Mouse (Mus musculus) embryonic stem cell, embryonic (primary cell): ENCODE measurements at regions not wholly inside any gene's neighbourhood (a gene's known extent, or its start where the extent isn't known, plus 50 kb on each side); places are given as distances from the start of the nearest gene placed in this dataset.

ENCODE experiments used
- CTCF ChIA-PET, 4 experiments: fragments of 300-600 bp in 2 of 4; fragments of 350-600 bp in 2 of 4; sonication (Branson Sonifier 250); formaldehyde crosslinking; loops; one replicate each; lab custom pipeline; 2022; ENCODE audit warnings: inconsistent platforms in 2 of 4; lab: Charles Lee
- POLR2A ChIA-PET, 4 experiments: fragments of 300-600 bp in 2 of 4; fragments of 350-600 bp in 2 of 4; sonication (Branson Sonifier 250); formaldehyde crosslinking; loops; one replicate each; lab custom pipeline; 2022; ENCODE audit warnings: antibody characterized with exemption in 4 of 4, inconsistent platforms in 1 of 4; lab: Charles Lee

DNA sequence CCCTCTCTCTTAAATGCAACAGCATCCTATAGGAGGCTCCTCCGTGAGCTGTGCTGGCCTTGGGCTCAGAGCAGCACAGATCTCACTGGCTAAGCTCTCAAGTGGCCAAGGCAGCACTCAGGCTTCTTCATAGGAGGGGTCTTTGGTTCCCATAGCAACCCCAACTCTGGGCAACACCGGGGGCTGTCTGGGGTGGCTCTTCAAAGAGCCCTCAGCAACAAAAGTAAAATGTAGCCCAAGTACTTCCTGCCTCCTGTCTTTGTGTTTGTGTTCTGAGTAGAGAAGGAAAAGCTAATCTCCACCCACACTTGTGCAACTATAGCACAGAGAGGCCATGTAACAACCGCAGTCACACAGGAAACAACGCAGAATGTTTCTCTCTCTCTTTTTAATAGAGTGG, 322.2 kb upstream of the Tbx3 start:
- CTCF ChIA-PET: no interaction called here
- POLR2A ChIA-PET: no interaction called here

GRCm38 (mm10) chr5:119349395-119349794, 321.1 kb upstream of the Tbx3 start:
- ChIA-PET CTCF (no interaction called here), POLR2A (interaction anchor here in 1 of 4 experiments (0.6 kb wide), 1 partner anchor 269 kb away, joined by 3 read pairs; no protein-coding TSS in a partner anchor)

GRCm38 (mm10) chr5:119350325-119350915, 320.0 kb upstream of the Tbx3 start:
- POLR2A ChIA-PET: interaction anchor here in 1 of 4 experiments (1.4 kb wide), 1 partner anchor 10 kb away, joined by 3 read pairs; no protein-coding TSS in a partner anchor
- CTCF ChIA-PET: no interaction called here

DNA sequence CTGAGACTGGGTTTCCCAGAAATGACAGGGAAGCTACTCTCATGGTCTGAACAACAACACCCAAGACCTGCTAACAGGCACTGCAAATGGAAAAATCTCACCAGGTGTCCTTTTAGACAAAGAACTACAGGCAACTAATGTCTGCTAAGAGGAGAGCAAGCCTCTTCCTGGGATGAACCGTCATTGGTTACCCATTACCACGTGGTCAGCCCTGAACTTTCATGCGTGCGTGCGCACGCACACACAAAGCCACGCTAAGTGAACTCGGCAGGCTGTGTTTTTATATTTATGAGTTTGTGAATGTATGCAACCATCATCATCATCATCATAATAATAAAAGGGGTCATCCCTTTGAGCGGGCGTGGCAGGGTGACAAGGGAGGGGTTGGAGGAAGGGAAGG, 315.0 kb upstream of the Tbx3 start:
- ChIA-PET CTCF (interaction anchor here in 1 of 4 experiments (0.6 kb wide), 2 partner anchors 10 to 336 kb away, joined by 3 read pairs; no protein-coding TSS in a partner anchor), POLR2A (no interaction called here)

DNA sequence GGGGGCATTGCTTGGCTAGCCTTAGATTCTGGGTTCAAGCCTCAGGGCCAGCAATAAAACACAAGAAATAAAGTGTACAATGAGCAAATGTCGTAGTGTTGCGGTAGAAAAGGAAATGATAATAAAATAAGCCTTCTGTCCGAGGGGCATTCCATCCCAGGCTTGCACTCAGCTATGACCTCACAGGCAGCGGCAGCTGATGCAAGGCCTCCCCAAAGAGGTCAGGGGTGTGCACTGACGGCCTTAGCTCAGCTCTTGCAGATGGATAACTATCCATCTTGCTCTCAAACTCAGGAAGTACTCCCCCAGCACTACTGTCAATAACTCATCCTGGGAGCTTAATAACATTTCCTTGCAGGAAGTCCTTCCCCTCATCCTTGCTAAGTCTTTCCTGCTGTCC, 314.4 kb upstream of the Tbx3 start:
- ChIA-PET POLR2A (interaction anchor here in 1 of 4 experiments (0.7 kb wide), 1 partner anchor 1941 kb away, joined by 5 read pairs; no protein-coding TSS in a partner anchor), CTCF (interaction anchor here in 2 of 4 experiments (0.6 kb wide), 3 partner anchors 11 to 859 kb away, joined by 3 to 5 read pairs (median 3); no protein-coding TSS in a partner anchor)

DNA sequence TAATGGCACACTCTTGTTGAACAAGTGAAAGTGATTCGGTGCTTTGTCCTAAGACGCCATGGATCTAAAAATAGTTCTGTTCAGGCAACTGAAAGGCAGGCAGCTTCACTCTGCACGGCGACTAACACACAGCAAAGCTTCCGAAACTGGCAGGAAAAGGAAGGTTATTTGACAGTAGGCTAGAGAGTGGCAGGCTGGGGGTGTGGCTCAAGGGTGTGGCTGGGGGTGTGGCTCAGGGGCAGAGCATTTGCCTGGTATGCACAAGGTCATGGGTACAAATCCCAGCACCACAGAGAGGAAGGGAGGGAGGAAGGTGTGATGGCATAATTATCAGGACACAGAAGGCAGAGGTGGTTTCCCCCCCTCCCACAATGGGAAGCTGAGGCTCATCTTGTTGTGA, 310.8 kb upstream of the Tbx3 start:
- ChIA-PET POLR2A (interaction anchor here in 3 of 4 experiments (0.7 to 1.6 kb wide), 9 partner anchors 9 to 372 kb away, joined by 3 read pairs; no protein-coding TSS in a partner anchor), CTCF (interaction anchor here (0.6 to 1.7 kb wide), 8 partner anchors 90 to 578 kb away, joined by 3 to 5 read pairs (median 4); no protein-coding TSS in a partner anchor)

DNA sequence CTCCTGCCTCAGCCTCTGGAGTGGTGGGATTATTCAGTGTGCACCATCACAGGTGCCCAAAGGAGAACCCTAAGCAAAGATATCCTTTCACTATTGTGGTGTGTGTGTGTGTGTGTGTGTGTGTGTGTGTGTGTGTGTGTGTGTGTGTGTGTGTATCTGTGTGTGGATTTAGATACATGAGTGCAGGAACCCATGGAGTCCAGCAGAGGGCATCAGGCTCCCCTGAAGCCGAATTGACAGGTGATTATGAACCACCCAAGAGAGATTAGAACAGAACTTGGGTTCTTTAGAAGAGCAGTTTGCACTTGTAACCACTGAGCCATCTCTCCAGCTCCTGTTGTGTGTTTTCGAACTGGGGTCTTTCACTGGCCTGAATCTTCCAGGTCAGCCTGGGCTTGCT, 310.1 kb upstream of the Tbx3 start:
- POLR2A ChIA-PET: interaction anchor here in 2 of 4 experiments (0.7 to 1.6 kb wide), 6 partner anchors 10 to 372 kb away, joined by 3 read pairs; no protein-coding TSS in a partner anchor
- CTCF ChIA-PET: interaction anchor here (0.6 to 1.7 kb wide), 9 partner anchors 89 to 579 kb away, joined by 3 to 6 read pairs (median 4); no protein-coding TSS in a partner anchor

GRCm38 (mm10) chr5:119361406-119362044, 308.9 kb upstream of the Tbx3 start:
- ChIA-PET CTCF (interaction anchor here in 1 of 4 experiments (0.6 kb wide), 1 partner anchor 258 kb away, joined by 3 read pairs; no protein-coding TSS in a partner anchor), POLR2A (interaction anchor here in 1 of 4 experiments (0.5 kb wide), 1 partner anchor 323 kb away, joined by 14 read pairs; no protein-coding TSS in a partner anchor)

DNA sequence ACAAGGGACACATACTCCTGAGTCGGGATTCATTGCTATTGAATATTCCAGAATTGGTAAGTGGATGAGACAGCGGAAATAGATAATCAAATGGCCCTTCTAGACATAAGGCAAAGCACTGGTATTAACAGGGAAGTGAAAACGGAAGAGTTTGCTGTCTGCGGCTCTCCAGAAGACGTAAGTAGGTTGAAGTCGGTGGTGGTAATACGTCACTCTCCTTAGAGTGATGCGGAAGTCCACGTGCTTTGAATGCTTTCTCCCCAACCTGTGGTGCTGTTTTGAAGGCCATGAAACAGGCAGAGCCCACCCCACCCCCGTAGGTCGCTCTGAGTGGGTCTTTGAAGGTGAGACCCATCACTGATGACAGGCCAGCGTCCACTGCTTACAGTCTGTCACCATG, 308.0 kb upstream of the Tbx3 start:
- POLR2A ChIA-PET: no interaction called here
- CTCF ChIA-PET: interaction anchor here in 1 of 4 experiments (0.6 kb wide), 1 partner anchor 379 kb away, joined by 4 read pairs; no protein-coding TSS in a partner anchor

DNA sequence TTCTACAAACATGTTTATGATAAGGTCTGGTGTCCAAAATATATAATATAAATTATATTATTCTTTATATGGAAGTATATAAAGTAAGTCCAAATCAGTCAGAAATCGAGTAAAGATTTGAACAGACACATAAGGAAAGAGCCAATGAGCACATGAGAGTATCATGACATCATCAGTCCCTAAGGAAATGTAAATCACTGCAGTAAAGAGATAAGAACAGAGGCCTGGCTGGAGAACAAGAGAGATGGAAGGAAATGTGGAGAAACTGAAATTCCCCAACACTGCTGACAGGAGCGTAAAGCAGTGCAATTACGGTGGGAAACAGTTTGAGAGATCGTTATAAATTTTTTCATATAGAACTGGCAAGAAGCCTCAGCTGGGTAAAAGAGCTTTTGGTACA, 306.2 kb upstream of the Tbx3 start:
- CTCF ChIA-PET: no interaction called here

DNA sequence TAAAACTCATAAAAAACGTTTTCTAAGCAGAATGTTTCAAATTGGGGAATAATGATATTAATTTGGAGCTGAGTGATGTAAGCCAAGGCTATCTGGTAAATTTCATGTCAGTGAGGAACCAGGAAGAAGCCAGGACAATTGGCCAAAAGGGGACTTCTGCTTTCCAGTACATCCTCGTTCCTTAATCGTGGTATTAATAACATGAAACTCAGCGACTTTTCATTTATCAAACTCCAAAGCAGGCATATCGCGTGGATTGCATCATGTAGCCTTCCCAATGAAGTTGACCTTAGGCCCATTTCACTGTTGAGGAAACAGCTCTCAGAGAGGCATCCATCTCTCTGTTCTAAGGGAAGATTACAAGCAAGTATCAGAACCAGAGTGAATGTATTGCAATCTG, 305.3 kb upstream of the Tbx3 start:
- ChIA-PET CTCF (interaction anchor here in 1 of 4 experiments (0.5 kb wide), 1 partner anchor 205 kb away, joined by 11 read pairs; no protein-coding TSS in a partner anchor), POLR2A (no interaction called here)

More for the DNA sequence above, 306.2 kb upstream of the Tbx3 start:
- POLR2A ChIA-PET: no interaction called here

- ChIA-PET CTCF (interaction anchor here in 1 of 4 experiments (0.6 to 0.7 kb wide), 2 partner anchors 177 to 289 kb away, joined by 4 to 5 read pairs; no protein-coding TSS in a partner anchor), POLR2A (no interaction called here)
These were observed 304.2 kb upstream of the Tbx3 start for GRCm38 (mm10) chr5:119366296-119366695.

DNA sequence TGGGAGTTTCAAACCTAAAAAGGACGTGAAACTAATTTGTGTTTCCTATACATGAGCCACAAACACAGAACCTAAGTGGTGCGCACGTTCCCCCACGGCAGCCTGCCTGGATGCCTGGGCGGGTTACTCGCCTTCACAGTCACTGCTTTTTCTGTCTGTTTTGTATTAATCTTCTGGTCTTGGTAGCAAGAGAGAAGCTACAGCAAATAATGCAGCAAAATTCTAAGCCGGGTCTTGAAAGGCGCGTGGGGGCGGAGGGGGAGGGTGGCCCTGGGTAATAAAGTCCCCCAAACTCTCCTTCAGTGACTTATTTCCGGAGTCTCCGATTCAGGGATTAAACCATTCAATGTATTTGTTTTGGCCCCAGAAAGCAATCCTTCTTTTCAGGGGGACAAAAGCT, 300.0 kb upstream of the Tbx3 start:
- POLR2A ChIA-PET: interaction anchor here in 1 of 4 experiments (0.6 kb wide), 1 partner anchor 341 kb away, joined by 3 read pairs; no protein-coding TSS in a partner anchor
- CTCF ChIA-PET: interaction anchor here in 1 of 4 experiments (0.7 kb wide), 1 partner anchor 321 kb away, joined by 3 read pairs; no protein-coding TSS in a partner anchor

- CTCF ChIA-PET: interaction anchor here in 2 of 4 experiments (0.7 to 0.8 kb wide), 2 partner anchors 15 to 320 kb away, joined by 3 to 5 read pairs; no protein-coding TSS in a partner anchor
These were observed 299.5 kb upstream of the Tbx3 start for GRCm38 (mm10) chr5:119370931-119371330.

GRCm38 (mm10) chr5:119373774-119374700, 296.4 kb upstream of the Tbx3 start:
- ChIA-PET POLR2A (interaction anchor here in 3 of 4 experiments (0.5 to 1.6 kb wide), 16 partner anchors 12 to 1184 kb away, joined by 3 to 7 read pairs (median 4); partner anchors contain the start of gene Tbx3 (in 2 of the 3)), CTCF (interaction anchor here in 2 of 4 experiments (0.5 to 0.6 kb wide), 2 partner anchors 216 to 343 kb away, joined by 4 to 5 read pairs; no protein-coding TSS in a partner anchor)

More at GRCm38 (mm10) chr5:119370931-119371330, 299.5 kb upstream of the Tbx3 start:
- POLR2A ChIA-PET: interaction anchor here in 1 of 4 experiments (0.7 kb wide), 1 partner anchor 299 kb away, joined by 3 read pairs; no protein-coding TSS in a partner anchor

GRCm38 (mm10) chr5:119374861-119375260, 295.6 kb upstream of the Tbx3 start:
- ChIA-PET CTCF (interaction anchor here in 1 of 4 experiments (0.6 kb wide), 1 partner anchor 215 kb away, joined by 4 read pairs; no protein-coding TSS in a partner anchor), POLR2A (interaction anchor here in 3 of 4 experiments (0.6 to 1.6 kb wide), 11 partner anchors 12 to 338 kb away, joined by 3 to 7 read pairs (median 4); partner anchors contain the start of gene Tbx3 (in 2 of the 3))

DNA sequence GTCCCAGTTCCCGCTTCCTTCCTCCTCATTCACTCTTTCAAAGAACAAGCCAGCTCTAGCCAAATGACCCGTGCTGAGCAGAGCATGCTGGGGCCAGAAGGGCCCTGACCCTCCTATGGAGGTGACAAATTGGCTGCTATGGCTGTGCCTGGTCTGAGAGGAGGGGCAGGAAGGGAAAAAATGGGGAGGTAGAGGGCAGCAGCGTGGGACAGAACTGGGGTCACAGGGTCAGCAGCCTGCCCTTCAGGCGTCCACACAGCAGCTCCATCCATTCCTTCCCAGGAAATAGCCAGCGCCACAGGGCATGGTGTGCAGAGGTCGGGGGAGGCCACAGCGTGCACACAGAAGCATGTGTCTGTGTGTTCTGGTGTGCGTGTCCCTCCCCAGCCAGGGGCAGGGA, 292.2 kb upstream of the Tbx3 start:
- ChIA-PET CTCF (no interaction called here), POLR2A (interaction anchor here in 2 of 4 experiments (0.6 to 1.1 kb wide), 2 partner anchors 68 to 304 kb away, joined by 3 read pairs; no protein-coding TSS in a partner anchor)
